Mouse (Mus musculus): ENCODE data around the gene Rtkn2. TPM values are rescaled to one million over a fixed set of nuclear protein-coding genes. Genes with fewer than 3 reads are reported as not detected.

Gene Rtkn2
- polyA plus RNA-seq, 1 experiment from 2014 or later, result 1.2 TPM

- Histone ChIP-seq H3K27me3 (replicated peaks; ENCODE audit: control insufficient read depth, insufficient read depth, low read length) (no peaks in the 10 kb centered on the region), H3K9ac (ENCODE audit: low read depth, low read length) (no peak overlapping the region), H3K4me1 (replicated peaks; ENCODE audit: control insufficient read depth, insufficient read depth, low read length) (no peaks in the 10 kb centered on the region), H3K4me2 (replicated peaks; ENCODE audit: low read depth) (no peak overlapping the region), H3K36me3 (ENCODE audit: control insufficient read depth, insufficient read depth) (no peaks in the 10 kb centered on the region), H3K4me3 (ENCODE audit: low read depth, low read length) (no peak overlapping the region), H3K27ac (ENCODE audit: low read depth, low read length) (no peak overlapping the region), H3K9me3 (ENCODE audit: control insufficient read depth) (no peaks in the 10 kb centered on the region)
- WGBS, result 92% methylated on average over 14 of the region's 14 CpGs
- TF ChIP-seq CTCF (IDR thresholded peaks at IDR 0.05; ENCODE audit: low read depth), result no peak
- no peak for ATAC-seq
Measured at GRCm38 (mm10) chr10:68051316-68051933, 72.1 kb downstream of the Rtkn2 start.

- Histone ChIP-seq H3K9ac (ENCODE audit: low read depth, low read length) (no peak overlapping the region), H3K36me3 (ENCODE audit: control insufficient read depth, insufficient read depth) (no peaks in the 10 kb centered on the region), H3K4me3 (ENCODE audit: low read depth, low read length) (no peak overlapping the region), H3K27ac (ENCODE audit: low read depth, low read length) (no peak overlapping the region), H3K9me3 (ENCODE audit: control insufficient read depth) (no peaks in the 10 kb centered on the region), H3K4me2 (replicated peaks; ENCODE audit: low read depth) (no peak overlapping the region), H3K27me3 (replicated peaks; ENCODE audit: control insufficient read depth, insufficient read depth, low read length) (no peaks in the 10 kb centered on the region), H3K4me1 (replicated peaks; ENCODE audit: control insufficient read depth, insufficient read depth, low read length) (no peaks in the 10 kb centered on the region)
- WGBS, result 87% methylated on average over 8 of the region's 8 CpGs
- no peak for ATAC-seq
- 0 out of 2 replicates have a peak, but pooled peaks have one; percentile 27 for TF ChIP-seq CTCF (IDR thresholded peaks at IDR 0.05; ENCODE audit: low read depth)
Measured at GRCm38 (mm10) chr10:68052307-68052706, 72.9 kb downstream of the Rtkn2 start.

DNA sequence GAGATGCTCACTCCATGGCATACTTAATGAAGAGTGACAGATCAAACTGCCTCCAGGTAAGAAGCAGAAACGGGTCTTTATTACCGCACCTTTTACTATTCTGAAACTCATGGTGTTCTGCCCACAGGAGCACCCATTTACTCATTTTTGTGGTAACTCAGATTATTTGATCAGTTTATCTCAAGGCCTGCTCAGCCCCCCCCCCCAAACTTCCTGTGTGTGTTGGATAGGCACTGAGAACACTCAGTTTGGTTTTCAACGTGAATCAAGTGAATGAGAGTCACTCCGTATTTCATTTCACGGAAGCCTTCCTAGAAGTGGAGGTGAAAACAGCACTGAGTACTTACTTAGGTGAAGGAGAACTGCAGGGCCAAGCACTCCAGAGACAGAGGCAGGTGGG lies 74.8 kb downstream of the Rtkn2 start:
- Histone ChIP-seq H3K27me3 (replicated peaks; ENCODE audit: control insufficient read depth, insufficient read depth, low read length) (no peaks in the 10 kb centered on the region), H3K4me3 (ENCODE audit: low read depth, low read length) (no peak overlapping the region), H3K9me3 (ENCODE audit: control insufficient read depth) (no peaks in the 10 kb centered on the region), H3K36me3 (ENCODE audit: control insufficient read depth, insufficient read depth) (no peaks in the 10 kb centered on the region), H3K9ac (ENCODE audit: low read depth, low read length) (no peak overlapping the region), H3K4me1 (replicated peaks; ENCODE audit: control insufficient read depth, insufficient read depth, low read length) (no peaks in the 10 kb centered on the region), H3K27ac (ENCODE audit: low read depth, low read length) (no peak overlapping the region), H3K4me2 (replicated peaks; ENCODE audit: low read depth) (no peak overlapping the region)
- 86% methylated on average over 5 of the region's 5 CpGs for WGBS
- no peak for ATAC-seq
- no peak for TF ChIP-seq CTCF (IDR thresholded peaks at IDR 0.05; ENCODE audit: low read depth)

DNA sequence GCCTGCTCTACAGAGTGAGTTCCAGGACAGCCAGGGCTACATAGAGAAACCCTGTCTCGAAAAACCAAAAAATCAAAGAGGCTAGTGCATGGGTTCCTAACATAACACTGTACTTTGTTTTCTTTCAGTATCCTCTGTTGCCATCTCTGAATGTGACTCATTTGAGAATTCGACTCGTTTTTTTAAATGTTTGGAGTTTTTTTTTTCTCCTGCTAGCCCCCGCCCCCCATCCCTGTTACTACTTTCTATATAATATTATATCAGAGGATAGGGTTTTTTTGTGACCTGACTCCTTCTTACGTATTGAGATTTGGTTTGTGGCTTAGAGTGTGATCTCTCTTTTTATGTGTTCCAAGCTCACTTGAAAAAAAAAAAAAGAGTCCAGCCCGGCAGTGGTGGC lies 75.3 kb downstream of the Rtkn2 start:
- no peak overlapping the region for H3K9ac ChIP-seq (ENCODE audit: low read depth, low read length)
- H3K4me2 ChIP-seq (replicated peaks; ENCODE audit: low read depth), result no peak overlapping the region
- no peaks in the 10 kb centered on the region for H3K27me3 ChIP-seq (replicated peaks; ENCODE audit: control insufficient read depth, insufficient read depth, low read length)
- no peak overlapping the region for H3K4me3 ChIP-seq (ENCODE audit: low read depth, low read length)
- no peaks in the 10 kb centered on the region for H3K4me1 ChIP-seq (replicated peaks; ENCODE audit: control insufficient read depth, insufficient read depth, low read length)
- 87% methylated on average over 6 of the region's 6 CpGs for WGBS
- no peak overlapping the region for H3K27ac ChIP-seq (ENCODE audit: low read depth, low read length)
- H3K9me3 ChIP-seq (ENCODE audit: control insufficient read depth), result no peaks in the 10 kb centered on the region
- no peak for TF ChIP-seq CTCF (IDR thresholded peaks at IDR 0.05; ENCODE audit: low read depth)
- H3K36me3 ChIP-seq (ENCODE audit: control insufficient read depth, insufficient read depth), result no peaks in the 10 kb centered on the region
- ATAC-seq, result no peak

DNA sequence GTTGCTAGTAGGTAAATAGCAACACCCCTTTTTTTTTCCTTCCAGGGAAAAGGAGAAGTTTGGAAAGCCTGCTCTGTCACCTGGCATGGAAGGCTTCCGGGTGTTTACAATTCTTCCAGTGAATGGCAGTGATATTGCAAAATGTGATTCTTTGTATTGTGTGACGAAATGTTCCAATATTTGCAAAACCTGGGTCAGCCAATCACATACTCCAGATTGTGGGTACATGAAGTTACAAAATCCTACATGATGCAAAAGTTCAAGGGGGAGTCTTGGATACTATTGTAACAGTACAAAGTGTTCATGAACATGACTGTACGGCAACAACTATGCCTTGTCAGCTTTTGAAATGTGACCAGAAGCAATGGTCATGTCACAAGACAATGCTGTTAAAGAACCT lies 78.5 kb downstream of the Rtkn2 start:
- Histone ChIP-seq H3K9me3 (ENCODE audit: control insufficient read depth) (no peaks in the 10 kb centered on the region), H3K9ac (ENCODE audit: low read depth, low read length) (no peak overlapping the region), H3K27ac (ENCODE audit: low read depth, low read length) (no peak overlapping the region), H3K36me3 (ENCODE audit: control insufficient read depth, insufficient read depth) (no peaks in the 10 kb centered on the region), H3K4me2 (replicated peaks; ENCODE audit: low read depth) (no peak overlapping the region), H3K4me1 (replicated peaks; ENCODE audit: control insufficient read depth, insufficient read depth, low read length) (no peaks in the 10 kb centered on the region), H3K4me3 (ENCODE audit: low read depth, low read length) (no peak overlapping the region), H3K27me3 (replicated peaks; ENCODE audit: control insufficient read depth, insufficient read depth, low read length) (no peaks in the 10 kb centered on the region)
- no peak for ATAC-seq
- TF ChIP-seq CTCF (IDR thresholded peaks at IDR 0.05; ENCODE audit: low read depth), result no peak
- WGBS, result 79% methylated on average over 3 of the region's 3 CpGs

DNA sequence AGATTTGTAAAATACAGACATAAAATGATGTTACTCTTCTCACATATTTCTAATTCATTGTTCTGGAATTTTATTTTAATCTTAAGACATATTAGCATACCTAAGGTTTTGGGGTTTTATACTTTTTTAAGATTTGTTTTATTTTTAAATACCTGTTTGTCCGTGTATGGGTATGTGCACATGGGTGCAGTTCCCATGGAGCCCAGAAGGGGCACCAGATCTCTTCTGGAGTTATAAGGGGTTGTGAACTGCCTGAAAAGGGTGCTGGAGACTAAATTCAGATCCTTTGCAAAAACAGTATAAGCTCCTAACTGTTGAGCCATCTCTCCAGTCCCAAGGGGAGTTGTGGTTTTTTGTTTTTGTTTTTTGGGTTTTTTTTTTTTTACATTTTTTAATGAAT lies 79.0 kb downstream of the Rtkn2 start:
- Histone ChIP-seq H3K4me2 (replicated peaks; ENCODE audit: low read depth) (no peak overlapping the region), H3K9ac (ENCODE audit: low read depth, low read length) (no peak overlapping the region), H3K36me3 (ENCODE audit: control insufficient read depth, insufficient read depth) (no peaks in the 10 kb centered on the region), H3K4me1 (replicated peaks; ENCODE audit: control insufficient read depth, insufficient read depth, low read length) (no peaks in the 10 kb centered on the region), H3K27ac (ENCODE audit: low read depth, low read length) (no peak overlapping the region), H3K9me3 (ENCODE audit: control insufficient read depth) (no peaks in the 10 kb centered on the region), H3K4me3 (ENCODE audit: low read depth, low read length) (no peak overlapping the region), H3K27me3 (replicated peaks; ENCODE audit: control insufficient read depth, insufficient read depth, low read length) (no peaks in the 10 kb centered on the region)
- peak; percentile 32 for TF ChIP-seq CTCF (IDR thresholded peaks at IDR 0.05; ENCODE audit: low read depth)
- ATAC-seq, result no peak
- 98% methylated on average over 1 of the region's 1 CpGs for WGBS
